Mouse (Mus musculus) mature B cell (primary cell): Measurements from ENCODE around the gene Smtnl1.
"Not testable (repeated sequence)": the region's sequence is repeated elsewhere in the genome, so short reads cannot be mapped to it uniquely, and the experiment has no call there.

Experiments
- in situ Hi-C: fragments of 300-500 bp; cut with MboI; formaldehyde crosslinking; loops from 2 replicates; pipeline ENCODE4 v1.14.3; 2019

The Smtnl1 gene

GRCm38 (mm10) chr2:84838593-84838949 is 16.1 kb upstream of the Smtnl1 start, which contains the start of gene Slc43a1:
Gene Slc43a1, plus strand, starts transcription at chr2:84838850.
- in situ Hi-C loops = loop anchor here (10.0 kb wide), 1 partner anchor 46 kb away; the partner anchor contains the start of gene Rtn4rl2

DNA sequence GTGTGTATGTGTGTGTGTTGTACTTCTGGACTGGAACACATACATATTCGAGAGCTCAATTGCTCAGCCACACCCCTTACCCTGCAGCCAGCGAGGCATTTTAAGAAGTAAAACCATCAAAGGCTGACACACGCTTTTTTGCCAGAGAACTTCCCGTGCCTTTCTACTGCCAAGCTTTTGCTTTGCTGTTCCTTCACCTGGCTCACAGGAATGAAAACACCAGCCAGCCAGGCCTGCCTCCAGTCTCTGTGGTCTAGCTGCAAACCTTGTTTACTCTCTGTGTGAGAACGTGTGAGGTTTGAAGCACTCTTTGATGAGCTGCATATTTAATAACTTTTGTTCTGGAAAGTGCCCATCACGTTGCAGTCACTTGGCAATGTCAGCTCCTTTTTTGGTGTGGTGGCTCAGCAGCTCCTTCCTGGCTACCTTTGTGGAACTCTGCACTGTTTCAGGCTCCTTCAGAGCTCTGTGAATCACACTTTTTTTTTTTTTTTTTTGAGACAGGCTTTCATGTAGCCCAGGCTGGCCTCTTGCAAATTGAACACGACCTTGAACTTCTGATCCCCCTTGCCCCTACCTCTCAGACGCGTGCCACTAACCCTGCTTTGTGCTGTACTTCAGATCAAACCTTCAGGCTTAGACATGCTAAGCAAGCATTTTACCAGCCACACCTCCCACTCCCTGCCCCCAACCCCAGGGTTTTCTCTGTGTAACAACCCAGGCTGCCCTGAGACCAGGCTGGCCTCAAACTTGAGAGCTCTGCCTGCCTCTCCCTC is 15.6 kb upstream of the Smtnl1 start:
- in situ Hi-C loops = loop anchor here (10.0 kb wide), 1 partner anchor 47 kb away; the partner anchor contains the start of gene Rtn4rl2

GRCm38 (mm10) chr2:84837107-84837506 is 14.7 kb upstream of the Smtnl1 start:
- in situ Hi-C loops = loop anchor here (10.0 kb wide), 1 partner anchor 48 kb away; the partner anchor contains the start of gene Rtn4rl2

- in situ Hi-C loops = loop anchor here (10.0 kb wide), 1 partner anchor 53 kb away; the partner anchor contains the start of gene Rtn4rl2
These were observed 9.4 kb upstream of the Smtnl1 start for GRCm38 (mm10) chr2:84831666-84832391.

DNA sequence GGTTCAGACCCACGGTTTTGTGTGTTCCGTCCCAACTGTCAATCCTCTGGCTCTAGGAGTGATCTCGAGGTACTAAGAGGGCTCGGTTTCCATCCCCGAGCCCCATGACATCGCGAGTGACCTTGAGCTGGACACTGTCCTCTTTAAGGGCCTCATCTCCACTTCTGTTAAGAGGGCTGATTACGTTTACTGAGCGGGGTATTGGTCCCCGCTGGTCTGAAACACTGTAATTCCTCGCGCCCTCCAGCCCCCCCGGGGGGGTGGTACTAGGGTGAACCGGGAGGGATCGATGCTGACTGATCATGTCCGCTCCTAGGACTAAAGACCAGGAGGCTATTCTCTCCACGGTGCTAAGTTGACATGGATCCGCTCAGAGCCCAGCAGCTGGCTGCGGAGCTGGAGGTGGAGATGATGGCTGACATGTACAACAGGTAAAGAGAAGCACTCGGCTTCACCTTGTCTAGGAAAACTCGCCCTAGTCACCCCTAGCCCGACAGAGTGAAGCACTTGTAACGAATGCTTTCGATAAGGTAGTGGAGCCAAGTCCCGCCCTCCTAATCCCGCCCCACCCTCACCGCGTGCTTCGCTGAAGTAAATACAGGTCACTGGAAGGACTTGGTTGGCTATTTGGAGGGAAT is 5.0 kb upstream of the Smtnl1 start:
- in situ Hi-C loops = no loop called here

DNA sequence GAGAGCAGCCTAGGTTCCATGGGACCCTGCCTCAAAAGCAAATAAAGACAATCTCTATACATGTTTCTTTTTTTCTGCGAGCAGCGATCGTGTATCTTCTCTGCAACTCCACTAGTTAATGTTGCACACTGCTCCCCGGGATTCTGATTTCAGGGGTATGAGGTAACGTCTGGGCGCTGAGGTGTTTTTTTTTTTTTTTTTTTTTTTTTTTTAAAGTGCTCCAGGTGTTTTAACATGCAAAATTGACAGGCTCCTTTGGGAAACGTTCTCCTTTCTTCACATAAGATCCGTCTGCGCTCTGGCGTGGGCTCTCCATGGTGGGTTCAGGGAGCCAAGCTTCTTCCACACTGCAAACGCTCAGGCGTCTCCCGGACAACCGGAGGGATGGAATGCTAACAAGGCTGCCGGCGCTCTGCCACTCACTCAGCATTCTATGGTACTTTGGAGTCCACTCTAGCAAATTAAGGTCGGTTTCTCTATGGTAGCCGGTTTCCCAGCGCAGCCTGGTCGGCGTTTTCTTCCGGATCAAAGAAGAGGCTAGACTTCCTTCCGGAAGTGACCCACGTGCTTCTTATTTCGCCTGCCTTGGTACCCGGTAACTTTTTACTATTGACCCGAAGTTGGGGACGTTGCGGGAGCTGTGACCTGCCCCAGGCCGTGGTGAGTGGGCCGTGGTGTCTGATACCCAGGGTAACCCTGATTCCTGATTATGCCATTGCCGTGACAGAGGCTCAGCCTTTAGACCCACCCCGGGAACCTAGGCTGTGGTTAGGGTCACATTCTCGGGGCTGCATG is 4.2 kb upstream of the Smtnl1 start, which contains the start of gene Timm10:
TSS of gene Timm10 (plus strand) at position 510 of the 795 bp plus-strand sequence.
- in situ Hi-C loops = no loop called here

- in situ Hi-C loops = no loop called here
These were observed 785 bp upstream of the Smtnl1 start for GRCm38 (mm10) chr2:84823237-84823636.

DNA sequence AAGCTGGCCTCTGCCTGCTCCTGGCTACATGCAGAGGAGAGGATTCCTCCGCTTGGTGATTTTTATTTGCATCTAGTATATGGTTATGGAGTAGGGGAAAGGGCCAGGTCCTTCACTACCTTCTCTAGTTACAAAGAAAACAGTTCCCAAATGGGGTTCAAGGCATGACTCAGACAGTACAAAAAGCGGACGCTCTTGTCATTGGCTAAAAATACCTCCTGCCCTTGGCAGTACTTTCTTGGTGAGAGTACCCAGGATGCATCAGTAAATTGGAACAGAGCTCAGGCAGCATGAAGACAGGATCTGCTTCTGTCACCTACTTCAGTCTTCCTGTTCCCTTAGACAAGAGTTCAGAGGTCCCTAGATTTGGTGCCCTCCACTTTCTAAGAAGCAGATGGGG is 2.6 kb downstream of the Smtnl1 start:
- in situ Hi-C loops = no loop called here

DNA sequence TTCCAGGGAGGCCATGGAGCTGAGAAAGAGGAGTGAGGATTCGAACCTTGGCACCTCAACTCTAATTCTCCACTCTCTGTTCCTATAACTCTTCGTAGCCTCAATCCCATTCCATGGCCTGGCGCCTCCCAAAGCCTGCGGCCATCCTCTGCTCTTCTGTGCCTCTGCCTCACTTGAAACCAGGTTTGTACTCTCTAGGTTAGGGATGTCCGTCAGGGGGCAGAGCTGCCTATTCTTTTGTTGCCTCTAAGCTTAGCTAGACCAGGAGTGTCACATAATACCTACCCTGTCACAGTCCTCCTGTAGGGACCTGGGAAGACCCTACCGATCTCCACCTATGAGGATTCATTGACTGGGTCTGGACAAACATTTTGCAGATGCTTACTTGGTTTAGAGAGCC is 9.8 kb downstream of the Smtnl1 start:
- in situ Hi-C loops = no loop called here

DNA sequence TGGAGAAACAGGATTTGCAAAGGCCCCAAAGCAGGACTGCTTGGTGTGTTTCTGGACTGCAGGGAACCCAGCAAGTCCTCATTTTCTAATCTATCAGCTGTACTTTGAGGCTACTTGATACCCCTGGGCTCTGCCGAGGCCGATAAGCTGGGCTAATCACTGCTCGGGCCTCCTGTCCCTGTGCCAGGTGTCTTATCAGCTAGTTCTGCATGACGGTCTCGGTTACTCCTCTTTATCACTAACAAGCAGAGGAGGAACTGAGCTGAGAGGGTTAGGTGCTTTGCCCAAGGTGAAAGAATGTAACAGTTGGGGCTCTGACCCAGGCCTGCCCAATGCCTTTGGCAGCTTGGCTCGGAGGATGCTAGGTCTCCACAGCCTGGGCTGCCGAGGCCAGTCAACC is 10.6 kb downstream of the Smtnl1 start:
- in situ Hi-C loops = no loop called here

DNA sequence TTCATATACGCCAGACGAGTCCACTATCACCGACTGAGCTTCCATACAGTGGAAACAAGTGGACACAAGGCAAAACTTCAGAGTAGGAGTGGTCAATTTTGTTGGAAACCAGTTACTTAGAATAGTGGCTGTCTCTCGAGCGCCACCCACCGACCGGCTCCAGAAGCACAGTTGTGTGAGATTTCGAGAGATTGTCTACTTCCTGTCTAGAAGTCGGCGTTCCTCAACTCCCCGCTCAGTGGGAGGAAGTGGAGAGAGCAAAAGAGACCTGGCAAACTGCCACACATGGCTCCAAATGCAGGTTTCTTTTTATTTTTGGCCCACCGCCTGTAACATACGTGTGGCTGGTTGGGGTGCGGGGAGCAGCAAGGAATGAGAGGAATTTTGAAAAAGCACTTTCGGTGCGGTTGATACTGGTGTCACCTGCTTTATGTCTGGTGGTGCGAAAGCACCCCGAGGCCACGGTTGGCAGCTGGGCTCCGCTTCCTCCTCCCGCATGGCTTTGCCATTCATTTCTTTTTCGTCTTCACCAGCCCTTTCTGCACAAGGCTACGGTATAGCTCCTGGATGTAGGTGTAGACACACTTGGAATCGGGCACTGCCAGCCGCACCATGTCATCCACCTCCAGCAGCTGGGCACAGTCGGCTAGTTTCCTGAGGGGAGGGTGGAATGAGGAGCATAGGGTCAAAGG is 11.4 kb downstream of the Smtnl1 start:
- in situ Hi-C loops = no loop called here

GRCm38 (mm10) chr2:84810526-84810885 is 11.9 kb downstream of the Smtnl1 start:
- in situ Hi-C loops = no loop called here

DNA sequence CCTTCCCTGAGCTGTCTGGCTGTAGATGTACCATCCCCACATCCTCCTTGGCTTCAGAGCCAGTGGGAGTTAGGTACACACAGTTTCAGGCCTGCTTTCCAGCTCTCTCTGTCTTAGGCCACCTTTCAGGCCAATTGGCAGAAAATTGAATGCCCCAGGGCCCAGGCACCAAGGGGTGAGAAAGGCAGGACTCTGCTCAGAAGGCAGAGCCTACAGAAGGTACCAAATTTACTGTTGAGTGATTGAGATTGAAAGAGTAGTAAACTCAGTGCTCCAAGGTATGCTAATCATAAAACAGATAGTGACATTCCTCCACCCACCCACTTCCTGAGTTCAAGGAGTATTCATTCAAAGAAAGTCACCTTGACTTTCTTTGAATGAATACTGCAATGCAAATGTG is 13.1 kb downstream of the Smtnl1 start:
- in situ Hi-C loops = no loop called here

DNA sequence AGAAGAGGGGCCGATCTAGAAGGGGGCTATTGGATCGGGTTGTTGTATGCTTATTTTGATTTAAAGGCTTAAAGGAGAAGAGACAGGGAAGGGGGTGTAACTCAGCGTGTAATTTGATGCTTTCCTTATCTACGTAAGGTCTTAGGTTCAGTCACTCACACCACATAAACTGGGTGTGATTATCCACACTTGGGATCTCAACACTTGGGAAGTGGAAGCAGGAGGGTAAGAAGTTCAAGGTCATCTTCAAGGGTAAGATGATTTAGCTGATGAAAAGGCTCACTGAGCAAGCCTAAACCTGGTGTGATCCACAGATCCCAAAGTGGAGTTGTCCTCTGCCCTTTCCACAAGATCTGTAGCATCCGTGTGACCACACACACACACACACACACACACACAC is 15.9 kb downstream of the Smtnl1 start:
- in situ Hi-C loops = no loop called here

GRCm38 (mm10) chr2:84803963-84804362 is 18.5 kb downstream of the Smtnl1 start:
- in situ Hi-C loops = no loop called here

DNA sequence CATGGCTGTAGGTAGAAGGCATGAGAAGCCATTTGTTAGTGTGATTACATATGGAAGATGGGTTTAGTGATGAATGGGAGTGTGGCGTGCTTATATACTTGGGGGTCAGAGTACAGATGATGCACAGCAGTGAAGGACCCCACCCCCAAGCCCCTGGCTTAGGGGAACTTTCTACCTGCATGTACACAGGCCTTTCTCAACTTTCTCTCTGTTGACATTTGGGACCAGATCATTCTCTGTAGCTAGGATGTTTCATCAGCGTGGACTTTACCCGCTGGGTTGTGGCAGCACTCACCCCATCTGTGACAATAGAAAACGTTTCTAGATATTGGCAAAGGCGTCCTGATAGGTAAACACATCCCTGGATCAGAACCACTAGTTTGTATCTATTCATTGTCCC is 21.2 kb downstream of the Smtnl1 start:
- in situ Hi-C loops = not testable (repeated sequence)

DNA sequence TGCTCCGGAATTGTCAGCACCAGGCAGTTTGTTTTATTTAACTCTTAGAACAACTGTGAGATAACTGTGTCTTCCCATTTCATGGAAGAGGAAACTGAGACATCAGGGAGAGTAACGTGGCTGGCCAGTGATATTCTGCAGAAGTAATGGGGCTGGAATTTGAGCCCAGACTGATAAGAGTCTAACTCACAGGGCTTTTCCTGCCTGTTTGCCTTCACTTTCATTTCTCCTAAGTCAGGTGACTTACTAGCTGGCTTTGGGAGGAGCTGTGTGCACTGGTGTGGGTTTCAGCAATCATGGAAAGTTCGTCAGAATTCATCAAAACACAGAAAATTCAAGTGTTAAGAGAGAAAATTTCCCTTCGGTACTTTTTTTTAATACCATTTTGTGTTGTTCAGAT is 22.1 kb downstream of the Smtnl1 start:
- in situ Hi-C loops = no loop called here

- in situ Hi-C loops = no loop called here
These were observed 23.4 kb downstream of the Smtnl1 start for GRCm38 (mm10) chr2:84799041-84799561.

- in situ Hi-C loops = no loop called here
These were observed 23.9 kb downstream of the Smtnl1 start, which contains the start of gene Ube2l6 for GRCm38 (mm10) chr2:84798493-84798921. Gene Ube2l6, plus strand, starts transcription at chr2:84798828.

DNA sequence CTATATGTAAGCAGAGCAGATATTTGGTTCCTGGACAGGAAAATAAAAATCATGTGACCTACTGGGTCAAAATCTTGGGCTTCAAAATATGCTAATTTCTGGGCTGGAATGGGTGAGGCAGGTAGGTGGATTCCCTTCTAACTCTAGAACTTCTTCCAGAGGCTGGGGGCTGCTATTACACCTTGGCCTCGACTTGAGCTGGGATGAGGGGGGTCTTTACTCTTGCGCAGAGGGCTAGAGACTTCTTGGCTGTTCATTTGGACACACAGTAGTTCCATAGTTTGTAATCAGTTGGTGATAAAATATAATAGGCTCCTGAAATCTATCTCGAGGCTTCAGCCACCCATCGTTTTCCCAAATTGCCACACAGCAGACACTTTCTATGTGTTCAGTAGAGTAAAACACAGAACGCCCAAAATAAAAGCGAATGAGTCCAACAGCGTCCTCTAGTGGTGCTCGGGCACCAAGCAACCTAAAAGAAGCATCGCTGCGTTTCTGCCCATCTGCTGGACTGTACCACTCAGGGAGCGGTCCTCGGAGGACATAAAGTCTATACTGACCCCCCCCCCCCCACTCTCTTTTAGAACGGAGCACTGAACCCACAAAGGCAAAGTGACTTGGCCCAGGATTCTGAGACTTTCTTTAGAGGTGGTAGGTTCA is 24.5 kb downstream of the Smtnl1 start:
- in situ Hi-C loops = no loop called here
